Mouse (Mus musculus): ENCODE data around the gene Acox3.

DNA sequence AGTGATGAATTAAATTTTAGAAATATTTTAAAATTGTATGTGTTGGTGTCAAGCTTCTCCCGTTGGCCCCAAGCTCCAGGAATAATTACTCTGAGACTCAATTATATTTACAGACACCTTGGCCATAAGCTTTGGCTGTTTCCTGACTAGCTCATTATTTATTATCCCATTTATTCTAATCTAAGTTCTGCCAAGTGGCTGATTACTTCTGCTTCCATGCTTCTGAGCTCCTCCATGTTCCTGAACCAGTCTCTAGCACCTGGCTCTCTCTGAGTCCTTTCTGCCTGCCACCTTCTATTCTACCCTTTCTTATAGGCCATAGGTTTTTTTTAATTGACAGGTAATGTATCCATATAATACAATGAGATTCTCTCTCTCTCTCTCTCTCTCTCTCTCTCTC is 47.9 kb downstream of the Acox3 start:
- TF ChIP-seq POLR2A (IDR thresholded peaks at IDR 0.05; ENCODE audit: low read depth, low read length) = no peak
- no peak for TF ChIP-seq CTCF (conservative IDR thresholded peaks at IDR 0.05; ENCODE audit: insufficient read depth, insufficient read length, low read depth, low read length)
